Mouse (Mus musculus): ENCODE data around the gene Zscan21. TPM values are rescaled to one million over a fixed set of nuclear protein-coding genes. Genes with fewer than 3 reads are reported as not detected.

Gene Zscan21
- 75.3 and 80.5 TPM in 2 replicates for polyA plus RNA-seq (2015; fragmentation: Nextera tagmentation; extraction: Ambion mirVana)

- Histone ChIP-seq H3K4me3 (replicated peaks) (peak within 1 kb of the TSS; percentile 72), H3K9ac (replicated peaks) (peak within 1 kb of the TSS; percentile 83), H3K9me3 (replicated peaks) (no peaks in the 10 kb centered on the region), H3K27me3 (replicated peaks) (no peaks in the 10 kb centered on the region), H3K4me2 (peak within 1 kb of the TSS; percentile 76), H3K4me1 (peaks cover 23% of the 10 kb centered on the region), H3K27ac (replicated peaks) (peak within 1 kb of the TSS; percentile 97), H3K36me3 (peaks cover 13% of the 10 kb centered on the region)
- 7% methylated on average over 38 of the region's 38 CpGs for WGBS
- peak; percentile 97 for ATAC-seq (ENCODE audit: low FRiP score)
Observed at GRCm38 (mm10) chr5:138116255-138117198, at the start of gene Zscan21. Zscan21 (plus strand) TSS chr5:138116903.

- Histone ChIP-seq H3K4me2 (no peak overlapping the region), H3K36me3 (no peaks in the 10 kb centered on the region), H3K9ac (replicated peaks) (no peak overlapping the region), H3K27me3 (replicated peaks) (no peaks in the 10 kb centered on the region), H3K9me3 (replicated peaks) (no peaks in the 10 kb centered on the region), H3K27ac (replicated peaks) (no peak overlapping the region), H3K4me1 (no peaks in the 10 kb centered on the region), H3K4me3 (replicated peaks) (no peak overlapping the region)
- ATAC-seq (ENCODE audit: low FRiP score) = no peak
- 92% methylated on average over 4 of the region's 4 CpGs for WGBS
Observed at GRCm38 (mm10) chr5:138073803-138074202, 42.9 kb upstream of the Zscan21 start.

- Histone ChIP-seq H3K27me3 (replicated peaks) (no peaks in the 10 kb centered on the region), H3K36me3 (no peaks in the 10 kb centered on the region), H3K4me1 (no peaks in the 10 kb centered on the region), H3K27ac (replicated peaks) (no peak overlapping the region), H3K9ac (replicated peaks) (no peak overlapping the region), H3K4me2 (no peak overlapping the region), H3K4me3 (replicated peaks) (no peak overlapping the region), H3K9me3 (replicated peaks) (no peaks in the 10 kb centered on the region)
- no peak for ATAC-seq (ENCODE audit: low FRiP score)
- 77% methylated on average over 3 of the region's 3 CpGs for WGBS
Observed at GRCm38 (mm10) chr5:138075684-138076083, 41.0 kb upstream of the Zscan21 start.

- Histone ChIP-seq H3K36me3 (no peaks in the 10 kb centered on the region), H3K4me1 (no peaks in the 10 kb centered on the region), H3K27me3 (replicated peaks) (no peaks in the 10 kb centered on the region; the same call in 1 of the 2 replicates), H3K9ac (replicated peaks) (no peak overlapping the region), H3K4me2 (no peak overlapping the region), H3K9me3 (replicated peaks) (no peaks in the 10 kb centered on the region), H3K4me3 (replicated peaks) (no peak overlapping the region), H3K27ac (replicated peaks) (no peak overlapping the region)
- no peak for ATAC-seq (ENCODE audit: low FRiP score)
- 58% methylated on average over 2 of the region's 2 CpGs for WGBS
Observed at GRCm38 (mm10) chr5:138076148-138076547, 40.6 kb upstream of the Zscan21 start.

- ATAC-seq (ENCODE audit: low FRiP score) = no peak
- H3K4me2 ChIP-seq = no peak overlapping the region
- no peaks in the 10 kb centered on the region for H3K9me3 ChIP-seq (replicated peaks)
- no peaks in the 10 kb centered on the region for H3K36me3 ChIP-seq
- H3K27ac ChIP-seq (replicated peaks) = no peak overlapping the region
- no peaks in the 10 kb centered on the region; the same call in 1 of the 2 replicates for H3K27me3 ChIP-seq (replicated peaks)
- 95% methylated on average over 5 of the region's 5 CpGs for WGBS
- no peaks in the 10 kb centered on the region; the same call in 1 of the 2 replicates for H3K4me1 ChIP-seq
- no peak overlapping the region for H3K4me3 ChIP-seq (replicated peaks)
- H3K9ac ChIP-seq (replicated peaks) = no peak overlapping the region
Observed at GRCm38 (mm10) chr5:138080456-138080855, 36.2 kb upstream of the Zscan21 start.

- Histone ChIP-seq H3K27ac (replicated peaks) (no peak overlapping the region), H3K36me3 (no peaks in the 10 kb centered on the region), H3K4me2 (no peak overlapping the region), H3K27me3 (replicated peaks) (no peaks in the 10 kb centered on the region; the same call in 1 of the 2 replicates), H3K4me1 (peaks cover 6% of the 10 kb centered on the region), H3K9me3 (replicated peaks) (no peaks in the 10 kb centered on the region), H3K9ac (replicated peaks) (no peak overlapping the region), H3K4me3 (replicated peaks) (no peak overlapping the region)
- no peak for ATAC-seq (ENCODE audit: low FRiP score)
- 84% methylated on average over 9 of the region's 9 CpGs for WGBS
Observed at GRCm38 (mm10) chr5:138081446-138081845, 35.3 kb upstream of the Zscan21 start.

- no peak overlapping the region for H3K9ac ChIP-seq (replicated peaks)
- 0 out of 2 replicates have a peak, but pooled peaks cover 5% of the 10 kb centered on the region for H3K36me3 ChIP-seq
- peaks cover 25% of the 10 kb centered on the region for H3K4me1 ChIP-seq
- no peak overlapping the region for H3K4me2 ChIP-seq
- WGBS = 75% methylated on average over 2 of the region's 2 CpGs
- no peak for ATAC-seq (ENCODE audit: low FRiP score)
- no peak overlapping the region for H3K27ac ChIP-seq (replicated peaks)
- H3K9me3 ChIP-seq (replicated peaks) = no peaks in the 10 kb centered on the region
- no peaks in the 10 kb centered on the region; the same call in 1 of the 2 replicates for H3K27me3 ChIP-seq (replicated peaks)
- H3K4me3 ChIP-seq (replicated peaks) = no peak overlapping the region
Observed at GRCm38 (mm10) chr5:138083318-138083900, 33.3 kb upstream of the Zscan21 start.

- Histone ChIP-seq H3K27me3 (replicated peaks) (no peaks in the 10 kb centered on the region; the same call in 1 of the 2 replicates), H3K9me3 (replicated peaks) (no peaks in the 10 kb centered on the region), H3K4me2 (no peak overlapping the region), H3K27ac (replicated peaks) (no peak overlapping the region), H3K9ac (replicated peaks) (no peak overlapping the region), H3K4me1 (peaks cover 31% of the 10 kb centered on the region), H3K4me3 (replicated peaks) (no peak overlapping the region), H3K36me3 (0 out of 2 replicates have a peak, but pooled peaks cover 8% of the 10 kb centered on the region)
- no peak for ATAC-seq (ENCODE audit: low FRiP score)
- 95% methylated on average over 2 of the region's 2 CpGs for WGBS
Observed at GRCm38 (mm10) chr5:138083936-138084335, 32.8 kb upstream of the Zscan21 start.

GRCm38 (mm10) chr5:138084507-138084906 is 32.2 kb upstream of the Zscan21 start:
- peak; percentile 46 for ATAC-seq (ENCODE audit: low FRiP score)
- Histone ChIP-seq H3K36me3 (0 out of 2 replicates have a peak, but pooled peaks cover 11% of the 10 kb centered on the region), H3K4me1 (peaks cover 36% of the 10 kb centered on the region), H3K4me2 (peak overlapping the region; percentile 69), H3K9ac (replicated peaks) (no peak overlapping the region), H3K9me3 (replicated peaks) (no peaks in the 10 kb centered on the region), H3K27ac (replicated peaks) (no peak overlapping the region; the same call in 1 of the 2 replicates), H3K4me3 (replicated peaks) (peak overlapping the region; percentile 100), H3K27me3 (replicated peaks) (no peaks in the 10 kb centered on the region; the same call in 1 of the 2 replicates)
- WGBS = 61% methylated on average over 2 of the region's 2 CpGs

- peaks cover 36% of the 10 kb centered on the region for H3K4me1 ChIP-seq
- H3K4me2 ChIP-seq = peak within 1 kb of the TSS; percentile 69
- peak within 1 kb of the TSS; percentile 100 for H3K4me3 ChIP-seq (replicated peaks)
- peak within 1 kb of the TSS; percentile 100 for H3K9ac ChIP-seq (replicated peaks)
- 0 out of 2 replicates have a peak, but pooled peaks cover 11% of the 10 kb centered on the region for H3K36me3 ChIP-seq
- no peaks in the 10 kb centered on the region; the same call in 1 of the 2 replicates for H3K27me3 ChIP-seq (replicated peaks)
- WGBS = under 1% methylated on average over 27 of the region's 27 CpGs
- peak; percentile 96 for ATAC-seq (ENCODE audit: low FRiP score)
- H3K27ac ChIP-seq (replicated peaks) = peak within 1 kb of the TSS; percentile 93
- no peaks in the 10 kb centered on the region for H3K9me3 ChIP-seq (replicated peaks)
Observed at GRCm38 (mm10) chr5:138084996-138085395, 31.7 kb upstream of the Zscan21 start, which contains the start of gene Zkscan1. Zkscan1 (plus strand) TSS chr5:138085084.

GRCm38 (mm10) chr5:138085421-138085911 is 31.2 kb upstream of the Zscan21 start:
- ATAC-seq (ENCODE audit: low FRiP score) = peak; percentile 37; the same call in 1 of the 2 replicates
- Histone ChIP-seq H3K9me3 (replicated peaks) (no peaks in the 10 kb centered on the region), H3K4me3 (replicated peaks) (peak overlapping the region; percentile 100), H3K27ac (replicated peaks) (peak overlapping the region; percentile 93), H3K4me1 (peaks cover 36% of the 10 kb centered on the region), H3K36me3 (0 out of 2 replicates have a peak, but pooled peaks cover 11% of the 10 kb centered on the region), H3K27me3 (replicated peaks) (no peaks in the 10 kb centered on the region; the same call in 1 of the 2 replicates), H3K4me2 (peak overlapping the region; percentile 69), H3K9ac (replicated peaks) (peak overlapping the region; percentile 100)
- WGBS = under 1% methylated on average over 18 of the region's 18 CpGs
